Mouse (Mus musculus) left cerebral cortex, postnatal 10 days (tissue): ENCODE results near the gene Magi1. TPM values are rescaled to one million over a fixed set of nuclear protein-coding genes. Genes with fewer than 3 reads are reported as not detected.

Source experiments
- DNase-seq, 2 experiments: peaks; one replicate each; pipeline ENCODE4 v3.0.0; 2021 to 2022; ENCODE audit warnings: low spot score in 2 of 2, mixed read lengths in 1 of 2; ENCODE audit errors: extremely low spot score in 1 of 2
- intact Hi-C: fragments of 180-260 bp; cut with DNase I; formaldehyde crosslinking; loops from one replicate; pipeline ENCODE4 v1.15.1; 2025
- total RNA-seq, 2 experiments: library from RNA; stranded (reverse); gene quantifications; 2 replicates each; pipeline ENCODE4 v1.2.3; 2021

Gene Magi1
- total RNA-seq, 2 experiments from 2014 or later: 89.8 to 91.8 TPM

DNA sequence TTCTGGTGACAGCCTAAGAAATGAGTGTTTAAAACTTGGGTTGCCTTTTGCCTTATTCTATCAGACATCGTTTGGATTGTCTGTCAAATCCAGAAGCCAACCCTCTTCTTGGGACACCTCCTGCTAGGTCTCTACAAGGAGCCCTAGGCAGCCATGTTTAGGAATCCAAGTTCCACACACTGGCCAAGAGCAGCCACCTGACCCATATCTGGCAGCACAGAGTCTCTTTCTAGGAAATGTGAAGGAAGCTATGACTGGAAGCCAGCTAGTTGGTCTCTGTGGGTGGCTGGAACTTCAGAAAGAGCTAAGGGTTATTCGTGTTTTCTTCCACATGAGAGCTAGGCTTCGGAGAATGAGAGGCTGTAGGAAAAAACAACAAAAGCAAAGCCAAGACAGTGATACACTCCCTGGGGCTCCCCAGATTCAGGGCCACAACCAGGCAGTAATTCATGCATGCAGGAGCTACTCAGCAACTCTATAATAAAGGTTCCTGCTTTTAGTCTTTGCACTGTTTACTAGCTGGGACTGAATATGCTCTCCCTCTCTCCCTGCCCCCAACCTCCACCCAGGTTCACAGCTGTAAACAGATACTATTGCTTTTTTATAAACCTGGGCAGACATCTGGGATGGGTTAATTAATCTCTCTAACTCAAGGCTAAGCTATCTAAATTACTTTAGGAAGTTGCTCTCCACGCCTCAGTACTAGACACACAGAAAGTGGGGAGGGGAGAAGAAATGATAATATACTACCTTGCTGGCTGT lies 188.6 kb downstream of the Magi1 start:
- DNase-seq: no peak
- intact Hi-C loops: no loop called here

GRCm38 (mm10) chr6:94092969-94093597 lies 190.6 kb downstream of the Magi1 start:
- intact Hi-C loops: no loop called here
- DNase-seq: no peak

GRCm38 (mm10) chr6:94092500-94092899 lies 191.2 kb downstream of the Magi1 start:
- intact Hi-C loops: no loop called here

GRCm38 (mm10) chr6:94086855-94087254 lies 196.9 kb downstream of the Magi1 start:
- intact Hi-C loops: loop anchor here (10.0 kb wide), 1 partner anchor 318 kb away; no protein-coding TSS in a partner anchor

More at GRCm38 (mm10) chr6:94092500-94092899, 191.2 kb downstream of the Magi1 start:
- DNase-seq: no peak

DNA sequence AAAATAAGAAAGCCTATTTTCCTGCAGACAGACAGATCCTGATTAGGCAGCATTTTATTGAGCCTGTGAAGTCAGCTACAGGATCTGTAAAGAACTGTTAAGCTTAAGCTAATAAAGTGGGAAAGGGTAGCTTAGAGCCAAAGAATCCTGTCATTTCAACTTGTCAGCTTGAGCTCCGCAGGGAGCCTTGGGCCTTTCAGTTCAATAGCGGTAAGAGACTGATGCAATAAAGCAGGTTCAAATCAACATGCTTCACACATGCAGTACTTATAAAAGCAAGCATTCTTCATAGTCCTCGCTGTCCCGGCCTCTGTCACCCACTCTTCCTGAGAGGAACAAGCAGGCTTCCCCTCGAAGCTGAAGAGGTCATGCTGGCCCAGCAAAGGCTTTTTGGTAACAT lies 199.0 kb downstream of the Magi1 start:
- no peak for DNase-seq
- intact Hi-C loops: loop anchor here (5.0 to 10.0 kb wide), 2 partner anchors 198 to 320 kb away; partner anchors contain the start of gene Magi1

More at GRCm38 (mm10) chr6:94086855-94087254, 196.9 kb downstream of the Magi1 start:
- DNase-seq: no peak

- intact Hi-C loops: loop anchor here (2.0 to 10.0 kb wide), 3 partner anchors 199 to 381 kb away; partner anchors contain the start of gene Magi1
- no peak for DNase-seq
Measured at GRCm38 (mm10) chr6:94083459-94083858, 200.3 kb downstream of the Magi1 start.

DNA sequence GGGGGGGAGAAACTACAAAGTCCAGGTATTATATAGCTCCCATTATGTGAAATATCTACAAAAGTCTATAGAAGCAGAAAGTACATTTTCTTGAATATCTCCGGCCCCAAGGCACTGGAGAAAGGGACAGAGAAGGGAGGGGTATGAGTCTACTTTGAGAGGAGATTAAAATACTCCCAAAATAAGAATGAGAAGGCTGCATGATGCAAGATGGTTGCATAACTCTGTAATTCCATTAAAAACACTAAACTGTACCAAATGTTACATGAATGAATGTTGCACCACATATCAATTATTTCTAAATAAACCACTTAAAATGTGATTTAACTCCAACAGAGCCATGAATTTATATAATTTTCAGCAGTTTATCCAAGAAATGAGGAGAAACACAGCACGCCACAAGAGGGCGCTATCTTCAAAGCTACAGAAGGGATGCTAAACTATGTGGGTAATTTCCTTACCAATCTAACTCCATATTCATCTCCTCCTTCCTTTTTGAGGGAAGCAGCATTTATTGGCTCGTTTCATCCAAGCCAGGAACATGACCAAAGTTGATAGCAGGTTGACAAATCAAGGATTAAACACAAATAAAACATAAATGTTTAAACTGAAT lies 202.7 kb downstream of the Magi1 start:
- intact Hi-C loops: loop anchor here (5.0 to 10.0 kb wide), 2 partner anchors 201 to 324 kb away; partner anchors contain the start of gene Magi1
- DNase-seq: peak; percentile 71 to 76

DNA sequence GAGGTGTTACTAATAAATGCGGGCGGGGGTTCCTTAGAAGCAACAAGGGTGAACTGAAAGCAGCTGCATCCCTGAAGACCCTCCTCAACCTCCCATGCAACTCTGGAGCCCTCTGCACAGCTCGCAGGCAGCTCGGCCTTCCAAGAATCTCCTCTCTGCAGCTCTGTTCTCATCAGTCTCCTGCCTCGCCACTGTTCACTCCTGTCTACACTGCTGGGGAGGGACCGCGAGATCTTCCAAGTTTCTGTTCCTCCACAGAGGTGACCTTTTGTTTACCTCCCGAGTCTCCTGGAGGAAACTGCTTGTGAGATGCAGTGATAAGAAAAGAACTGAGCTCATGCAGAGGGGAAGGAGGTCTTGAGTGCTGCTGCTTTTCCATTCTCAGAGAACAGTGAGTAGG lies 204.8 kb downstream of the Magi1 start:
- intact Hi-C loops: no loop called here
- DNase-seq: no peak

- no peak for DNase-seq
- intact Hi-C loops: no loop called here
Measured at GRCm38 (mm10) chr6:94077013-94077412, 206.7 kb downstream of the Magi1 start.

DNA sequence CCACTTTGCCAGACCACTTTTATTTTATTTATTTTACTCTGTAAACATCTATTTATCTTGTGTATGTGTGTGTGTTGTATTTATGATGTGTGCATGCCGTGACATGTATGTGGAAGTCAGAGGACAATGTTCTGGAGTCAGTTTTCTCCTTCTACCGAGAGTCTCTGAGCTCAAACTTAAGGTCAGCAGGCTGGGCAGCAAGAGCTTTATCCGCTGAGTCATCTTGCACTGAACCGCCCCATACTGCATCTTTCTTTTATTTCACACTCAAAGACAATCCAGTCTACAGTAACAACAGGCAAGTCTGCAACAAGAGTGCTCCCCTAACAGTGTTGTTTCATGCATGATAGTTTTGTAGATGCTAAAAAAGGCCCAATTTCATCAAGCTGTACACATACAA lies 207.7 kb downstream of the Magi1 start:
- no peak for DNase-seq
- intact Hi-C loops: no loop called here

DNA sequence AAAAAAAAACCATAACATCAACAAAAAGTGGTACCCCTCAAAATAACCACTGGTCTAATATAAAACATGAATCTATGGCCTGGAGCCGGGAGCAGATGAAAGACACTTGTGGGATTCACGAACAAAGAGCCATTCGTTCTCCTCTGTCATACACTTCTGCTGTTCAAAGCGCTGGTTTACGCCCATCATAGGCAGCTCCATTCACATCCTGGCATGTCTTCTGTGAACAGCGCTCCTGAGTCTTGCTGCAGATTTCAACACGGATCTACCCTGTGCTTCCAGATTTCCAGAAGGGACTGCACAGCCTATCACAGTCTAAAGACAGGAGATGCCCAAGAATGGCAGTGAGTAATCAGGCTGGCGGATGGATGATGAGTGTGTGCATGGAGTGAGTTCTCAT lies 208.5 kb downstream of the Magi1 start:
- intact Hi-C loops: no loop called here

GRCm38 (mm10) chr6:94071676-94072075 lies 212.0 kb downstream of the Magi1 start:
- DNase-seq: no peak
- intact Hi-C loops: no loop called here

More for the DNA sequence above, 208.5 kb downstream of the Magi1 start:
- peak in 1 of 2 experiments; percentile 7 for DNase-seq

DNA sequence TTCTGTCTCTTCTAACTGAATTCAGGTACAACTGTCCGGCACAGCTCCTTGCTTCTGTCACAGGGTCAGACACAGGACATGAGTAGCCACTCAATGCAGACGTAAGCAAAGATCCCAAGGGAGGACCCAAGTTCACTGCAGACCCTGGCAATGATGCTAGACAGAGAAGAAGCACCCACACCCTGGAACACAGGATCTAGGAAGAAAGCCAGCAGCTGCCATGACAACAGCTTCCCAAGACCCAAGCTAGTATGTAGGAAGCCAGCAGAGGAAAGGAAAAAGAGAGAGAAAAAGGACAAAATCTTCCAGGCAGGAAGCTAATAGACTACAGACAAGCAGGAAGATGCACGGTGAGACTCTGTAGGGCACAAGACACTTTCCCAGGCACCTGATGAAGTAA lies 213.0 kb downstream of the Magi1 start:
- intact Hi-C loops: no loop called here
- DNase-seq: peak in 1 of 2 experiments; percentile 67

DNA sequence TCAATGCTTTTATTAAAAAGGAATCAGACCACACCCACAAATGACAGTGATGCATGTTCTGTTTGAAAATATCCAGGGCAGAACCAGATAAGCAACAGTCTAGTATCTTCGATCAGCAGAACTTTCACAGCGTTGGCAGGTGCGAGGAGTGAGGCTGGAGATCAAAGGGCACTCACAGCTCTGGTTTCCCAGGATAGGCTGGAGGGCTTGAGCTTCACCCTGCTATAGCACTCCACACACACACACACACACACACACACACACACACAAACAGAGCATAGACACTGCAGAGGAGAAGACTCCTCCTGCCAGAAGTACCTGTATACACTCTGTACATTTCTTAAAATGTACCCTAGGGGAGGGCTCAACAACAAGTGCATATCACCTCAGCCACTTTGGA lies 214.3 kb downstream of the Magi1 start:
- intact Hi-C loops: no loop called here
- no peak for DNase-seq

- intact Hi-C loops: no loop called here
- no peak for DNase-seq
Measured at GRCm38 (mm10) chr6:94067741-94068450, 215.8 kb downstream of the Magi1 start.

- intact Hi-C loops: no loop called here
- no peak for DNase-seq
Measured at GRCm38 (mm10) chr6:94064832-94065231, 218.9 kb downstream of the Magi1 start.

- no peak for DNase-seq
- intact Hi-C loops: no loop called here
Measured at GRCm38 (mm10) chr6:94063542-94063941, 220.2 kb downstream of the Magi1 start.

DNA sequence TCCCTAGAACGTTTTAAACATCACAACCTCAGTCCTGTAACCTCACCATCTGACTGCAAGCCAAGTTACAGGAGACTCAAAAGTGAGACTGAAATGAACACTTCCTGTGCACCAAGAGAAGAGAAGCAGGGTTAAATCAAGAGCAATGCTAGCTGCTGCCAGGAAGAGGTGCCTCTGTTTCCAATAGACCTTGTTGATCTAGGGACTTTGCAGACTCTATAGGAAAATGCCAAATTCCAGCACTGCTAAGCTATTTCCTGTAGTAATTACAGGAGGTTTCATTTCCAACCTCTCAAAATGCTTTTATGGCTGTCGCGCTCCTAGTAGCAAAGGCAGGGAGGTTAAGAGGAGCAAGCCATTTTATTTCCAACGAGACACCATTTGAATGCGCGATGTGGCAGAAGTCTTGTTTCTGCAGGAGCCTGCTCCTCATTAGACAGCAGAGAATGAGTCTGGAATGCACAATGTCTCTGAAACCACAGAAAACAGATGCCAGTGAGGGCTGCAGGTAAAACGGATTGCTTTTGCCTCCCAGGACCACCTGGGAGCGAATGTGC lies 222.2 kb downstream of the Magi1 start:
- DNase-seq: no peak
- intact Hi-C loops: no loop called here
